Mouse (Mus musculus) small intestine, adult 2 months (tissue): Measurements from ENCODE around the gene Lgals4.

Experiments used
- CTCF ChIP-seq: fragments of 200-500 bp; IDR thresholded peaks from 2 replicates; pipeline ENCODE4 v1.5.1; 2012; ENCODE audit warnings: low read depth, mild to moderate bottlenecking, control low read depth, inconsistent platforms, low read length, moderate library complexity, mixed read lengths; ENCODE audit not compliant: insufficient replicate concordance, insufficient read length; ENCODE audit errors: extremely low read depth
- POLR2A ChIP-seq: fragments of 200-500 bp; IDR thresholded peaks from 2 replicates; pipeline ENCODE4 v1.6.1; 2012; ENCODE audit warnings: low read depth, mild to moderate bottlenecking, control low read depth, inconsistent platforms, low read length, moderate library complexity

DNA sequence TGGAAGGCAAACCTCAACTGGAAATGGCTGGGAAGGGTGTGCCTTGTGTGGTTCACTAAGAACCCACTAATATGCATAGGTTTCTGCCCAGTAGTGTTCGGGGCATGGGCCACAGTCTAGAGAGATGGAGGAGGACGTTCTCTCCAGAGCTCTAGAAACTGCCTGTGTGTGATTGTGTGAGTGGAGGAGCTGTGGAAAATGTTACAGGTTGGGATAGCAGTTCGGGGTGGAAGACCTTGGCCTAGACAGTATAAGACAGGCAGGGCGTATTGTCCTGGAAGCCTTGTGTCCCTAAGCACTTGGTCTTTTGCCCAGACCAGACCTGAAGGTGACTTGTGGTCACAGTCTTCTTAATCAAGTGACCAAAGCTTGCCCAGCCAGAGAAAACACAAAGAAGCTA, 21.2 kb upstream of the Lgals4 start:
- TF ChIP-seq POLR2A = no peak
- TF ChIP-seq CTCF = no peak
